In the genomic region with DNA sequence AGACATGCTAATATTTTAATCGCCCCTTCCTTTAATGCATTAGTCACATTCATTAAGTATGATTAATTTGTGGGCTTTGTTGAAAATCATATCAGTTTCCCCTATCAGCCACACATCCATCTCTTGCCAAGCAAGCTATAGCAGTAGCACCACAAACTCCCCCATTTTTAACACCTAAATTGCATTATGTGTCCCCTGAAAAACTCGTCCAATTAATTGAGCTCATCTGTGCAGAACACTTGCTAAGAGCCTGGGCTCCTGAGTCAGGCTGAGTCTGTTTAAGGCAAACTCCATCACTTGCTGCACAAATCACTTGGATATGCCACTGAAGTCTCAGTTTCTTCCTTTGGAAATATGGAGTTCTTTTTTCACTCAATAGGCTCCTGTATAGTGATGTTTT, we compare ENCODE assay signal across 24 mouse cellular contexts.
DNase-seq lines count a peak whose midpoint lies in the region; ATAC-seq lines count a peak whose summit lies in the region.
"Had no signal": no experiment of that assay in that cellular context is flagged by ENCODE, and none has a peak within 500 bp of the region (broad histone marks: within the 10 kb centered on the region; RNA-seq: fewer than 3 reads in every experiment).

No protein-coding gene starts in this region.

- 77% methylated on average over 2 of the region's 2 CpGs for WGBS in forebrain, embryonic 16.5 days
- 73% methylated on average over 2 of the region's 2 CpGs for WGBS in forebrain, embryonic 12.5 days
- 79% methylated on average over 2 of the region's 2 CpGs for WGBS in hindbrain, embryonic 12.5 days
- WGBS in hindbrain, embryonic 14.5 days = 55% methylated on average over 2 of the region's 2 CpGs

- H3K4me2 ChIP-seq in forebrain, embryonic 16.5 days (ENCODE audit: low read length) = no peak overlapping the region
- no peak overlapping the region for H3K4me2 ChIP-seq in forebrain, embryonic 12.5 days
- no peak overlapping the region for H3K4me2 ChIP-seq in hindbrain, embryonic 12.5 days (replicated peaks)
- no peak overlapping the region for H3K4me2 ChIP-seq in hindbrain, embryonic 14.5 days (replicated peaks)
- H3K4me2 ChIP-seq: heart, embryonic 11.5 days; limb, embryonic 13.5 days; liver, embryonic 12.5 days; neural tube, embryonic 13.5 days had no signal

- no peak for DNase-seq in hindbrain, embryonic 14.5 days (ENCODE audit: low spot score)
- peak; percentile 6 to 27 for DNase-seq in left cerebral cortex, adult 9 months (ENCODE audit: low spot score in 2 of 2)
- DNase-seq in left cerebral cortex, adult 8-10 months (ENCODE audit: low spot score in 2 of 2) = no peak
- peak; percentile 14 for DNase-seq in retina, postnatal 1 day
- DNase-seq in retina, embryonic 14.5 days (ENCODE audit: low spot score) = no peak
- DNase-seq: adrenal gland, postnatal 25 days; cerebellum, adult 11 months; kidney, adult 9 months; lung, adult 18-20 months; lung, postnatal 10 days; thymus, adult 2 months; thymus, postnatal 4 days had no signal

- H3K4me1 ChIP-seq in forebrain, embryonic 16.5 days (replicated peaks; ENCODE audit: control insufficient read depth, insufficient read depth, low read length) = 0 out of 2 replicates have a peak, but pooled peaks cover 2% of the 10 kb centered on the region
- peaks cover 10% of the 10 kb centered on the region for H3K4me1 ChIP-seq in forebrain, embryonic 12.5 days
- peaks cover 11% of the 10 kb centered on the region for H3K4me1 ChIP-seq in hindbrain, embryonic 12.5 days
- 0 out of 2 replicates have a peak, but pooled peaks cover 8% of the 10 kb centered on the region for H3K4me1 ChIP-seq in hindbrain, embryonic 14.5 days (replicated peaks; ENCODE audit: control insufficient read depth, insufficient read depth, low read length)
- H3K4me1 ChIP-seq: limb, embryonic 13.5 days; liver, embryonic 12.5 days had no signal

- no peak overlapping the region for H3K27ac ChIP-seq in forebrain, embryonic 16.5 days (ENCODE audit: low read length)
- no peak overlapping the region for H3K27ac ChIP-seq in forebrain, embryonic 12.5 days
- H3K27ac ChIP-seq in hindbrain, embryonic 12.5 days = no peak overlapping the region
- H3K27ac ChIP-seq in hindbrain, embryonic 14.5 days = no peak overlapping the region
- H3K27ac ChIP-seq: embryonic facial prominence, embryonic 10.5 days; hindbrain, postnatal 0 days; limb, embryonic 13.5 days; liver, embryonic 12.5 days; midbrain, embryonic 10.5 days; neural tube, embryonic 13.5 days had no signal

- ATAC-seq in forebrain, embryonic 16.5 days = 0 out of 2 replicates have a peak, but pooled peaks have one; percentile 6
- no peak for ATAC-seq in forebrain, embryonic 12.5 days (ENCODE audit: low FRiP score)
- peak; percentile 27; the same call in 1 of the 2 replicates for ATAC-seq in hindbrain, embryonic 12.5 days (ENCODE audit: low FRiP score)
- ATAC-seq in hindbrain, embryonic 14.5 days (ENCODE audit: low FRiP score) = no peak
- ATAC-seq: intestine, embryonic 16.5 days; liver, embryonic 12.5 days had no signal

- no peak overlapping the region for H3K4me3 ChIP-seq in forebrain, embryonic 16.5 days (replicated peaks; ENCODE audit: low read length)
- H3K4me3 ChIP-seq in forebrain, embryonic 12.5 days (replicated peaks) = no peak overlapping the region
- H3K4me3 ChIP-seq in hindbrain, embryonic 12.5 days = no peak overlapping the region
- H3K4me3 ChIP-seq in hindbrain, embryonic 14.5 days (replicated peaks; ENCODE audit: low read length) = no peak overlapping the region
- H3K4me3 ChIP-seq: embryonic facial prominence, embryonic 10.5 days; limb, embryonic 13.5 days; liver, embryonic 12.5 days; midbrain, embryonic 10.5 days; myocyte; neural tube, embryonic 13.5 days had no signal

- no peaks in the 10 kb centered on the region for H3K27me3 ChIP-seq in forebrain, embryonic 16.5 days (replicated peaks; ENCODE audit: control insufficient read depth, insufficient read depth, low read length)
- H3K27me3 ChIP-seq in forebrain, embryonic 12.5 days = no peaks in the 10 kb centered on the region
- no peaks in the 10 kb centered on the region for H3K27me3 ChIP-seq in hindbrain, embryonic 12.5 days
- H3K27me3 ChIP-seq in hindbrain, embryonic 14.5 days (ENCODE audit: control insufficient read depth, insufficient read depth, low read length) = no peaks in the 10 kb centered on the region
- H3K27me3 ChIP-seq: limb, embryonic 13.5 days; liver, embryonic 12.5 days; neural tube, embryonic 13.5 days had no signal

- H3K9ac ChIP-seq in forebrain, embryonic 16.5 days (replicated peaks; ENCODE audit: low read depth, low read length) = no peak overlapping the region
- H3K9ac ChIP-seq in forebrain, embryonic 12.5 days = no peak overlapping the region
- no peak overlapping the region for H3K9ac ChIP-seq in hindbrain, embryonic 12.5 days
- H3K9ac ChIP-seq in hindbrain, embryonic 14.5 days = no peak overlapping the region
- H3K9ac ChIP-seq: limb, embryonic 13.5 days; liver, embryonic 12.5 days; neural tube, embryonic 13.5 days had no signal

- no peaks in the 10 kb centered on the region for H3K36me3 ChIP-seq in forebrain, embryonic 16.5 days (ENCODE audit: control insufficient read depth, insufficient read depth)
- no peaks in the 10 kb centered on the region for H3K36me3 ChIP-seq in forebrain, embryonic 12.5 days (replicated peaks)
- H3K36me3 ChIP-seq in hindbrain, embryonic 12.5 days = no peaks in the 10 kb centered on the region
- H3K36me3 ChIP-seq in hindbrain, embryonic 14.5 days (replicated peaks; ENCODE audit: control insufficient read depth, insufficient read depth) = no peaks in the 10 kb centered on the region
- H3K36me3 ChIP-seq: embryonic facial prominence, embryonic 10.5 days; limb, embryonic 13.5 days; liver, embryonic 12.5 days; midbrain, embryonic 10.5 days; neural tube, embryonic 13.5 days had no signal

- H3K9me3 ChIP-seq in forebrain, embryonic 16.5 days (ENCODE audit: control insufficient read depth, low read length) = no peaks in the 10 kb centered on the region
- H3K9me3 ChIP-seq in forebrain, embryonic 12.5 days = no peaks in the 10 kb centered on the region
- no peaks in the 10 kb centered on the region for H3K9me3 ChIP-seq in hindbrain, embryonic 12.5 days (replicated peaks)
- H3K9me3 ChIP-seq in hindbrain, embryonic 14.5 days (ENCODE audit: control insufficient read depth, low read length) = no peaks in the 10 kb centered on the region
- H3K9me3 ChIP-seq: embryonic facial prominence, embryonic 10.5 days; limb, embryonic 13.5 days; liver, embryonic 12.5 days; midbrain, embryonic 10.5 days; neural tube, embryonic 13.5 days had no signal

Comparison
In these comparisons a context has a peak if more than half of its experiments do, and no peak if none do; other contexts are left out.
1. ATAC-seq: peak in forebrain, embryonic 16.5 days (single experiment) and hindbrain, embryonic 12.5 days (single experiment); none in forebrain, embryonic 12.5 days (single experiment) and hindbrain, embryonic 14.5 days (single experiment).
2. DNase-seq: peak in left cerebral cortex, adult 9 months (2 of 2) and retina, postnatal 1 day (single experiment); none in hindbrain, embryonic 14.5 days (single experiment), left cerebral cortex, adult 8-10 months (0 of 2) and retina, embryonic 14.5 days (single experiment).